Mouse (Mus musculus): ENCODE results near the gene Dusp12.

Gene Dusp12

DNA sequence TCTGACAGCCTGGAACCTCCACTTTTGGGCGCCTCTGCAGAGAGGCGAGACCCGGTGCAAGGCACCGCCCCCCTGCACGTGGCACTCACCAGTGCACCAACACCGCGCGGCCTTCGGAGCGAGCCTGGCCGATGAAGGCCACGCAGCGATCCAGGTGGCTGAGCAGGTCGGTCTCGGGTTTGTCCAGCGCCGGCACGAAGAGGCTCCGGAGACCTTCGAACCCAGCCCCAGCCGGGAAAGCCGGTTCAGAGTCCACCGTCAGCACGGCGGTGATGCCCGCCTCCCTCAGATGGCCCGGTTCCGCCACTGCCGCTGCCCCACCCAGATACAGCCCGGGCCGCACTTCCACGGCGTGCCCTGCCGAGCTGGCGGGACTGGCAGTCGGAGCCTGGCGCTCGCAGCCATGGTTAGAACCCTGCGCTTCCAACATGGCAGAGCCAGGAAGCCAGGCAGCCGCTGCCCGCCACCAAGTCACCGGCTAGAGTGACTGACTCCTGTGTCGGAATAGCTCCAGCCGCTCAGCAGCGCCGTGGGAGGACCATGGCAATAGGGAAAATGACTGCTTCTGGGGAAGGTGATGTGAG, at the start of gene Dusp12, which contains the start of gene Gm26620:
TSS of gene Dusp12 (minus strand) at position 563 of the 584 bp plus-strand sequence.
TSS of gene Gm26620 (plus strand) at position 88 of the 584 bp plus-strand sequence.
- peak; percentile 85 for DNase-seq (ENCODE audit: low spot score)

DNA sequence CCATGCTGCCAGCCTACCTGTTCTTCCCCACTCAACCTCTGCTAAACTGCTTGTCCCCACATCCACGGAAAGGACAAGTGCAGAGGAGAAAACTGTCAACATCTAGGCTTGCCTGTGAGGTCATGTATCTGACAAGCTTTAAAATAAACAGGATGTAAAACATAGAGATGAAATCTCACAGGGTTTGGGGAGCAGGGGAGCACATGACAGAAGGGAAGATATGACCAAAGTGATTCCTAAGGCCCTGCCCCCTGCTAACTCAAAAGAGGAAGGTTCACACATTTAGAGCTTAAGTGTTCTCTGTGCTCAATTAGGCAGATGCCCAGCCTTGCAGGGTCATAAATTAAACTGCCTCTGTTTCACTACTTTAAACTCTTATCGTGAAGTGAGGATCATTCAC, 49.0 kb upstream of the Dusp12 start:
- no peak for DNase-seq (ENCODE audit: low spot score)

DNA sequence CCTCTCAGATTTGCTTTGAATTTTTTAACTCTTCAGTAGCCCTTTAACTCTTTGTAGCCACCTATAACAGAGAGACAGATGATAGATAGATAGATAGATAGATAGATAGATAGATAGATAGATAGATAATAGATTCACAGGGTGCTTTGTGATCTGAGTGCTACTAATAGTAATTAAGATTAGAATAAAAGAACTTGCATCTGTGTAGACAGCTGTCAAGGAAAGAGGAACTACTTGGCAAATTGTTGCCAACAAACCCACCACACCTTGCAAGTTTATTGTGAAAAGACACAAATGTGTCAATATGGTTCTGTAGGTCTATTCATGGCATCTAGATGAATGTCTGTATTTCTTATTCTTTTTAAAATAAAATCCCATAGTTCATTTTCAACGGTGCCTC, 48.6 kb upstream of the Dusp12 start:
- no peak for DNase-seq (ENCODE audit: low spot score)

- no peak for DNase-seq (ENCODE audit: low spot score)
Measured at GRCm38 (mm10) chr1:170933386-170933920, 48.1 kb upstream of the Dusp12 start.

- DNase-seq (ENCODE audit: low spot score), result no peak
Measured at GRCm38 (mm10) chr1:170932043-170932442, 46.7 kb upstream of the Dusp12 start.

DNA sequence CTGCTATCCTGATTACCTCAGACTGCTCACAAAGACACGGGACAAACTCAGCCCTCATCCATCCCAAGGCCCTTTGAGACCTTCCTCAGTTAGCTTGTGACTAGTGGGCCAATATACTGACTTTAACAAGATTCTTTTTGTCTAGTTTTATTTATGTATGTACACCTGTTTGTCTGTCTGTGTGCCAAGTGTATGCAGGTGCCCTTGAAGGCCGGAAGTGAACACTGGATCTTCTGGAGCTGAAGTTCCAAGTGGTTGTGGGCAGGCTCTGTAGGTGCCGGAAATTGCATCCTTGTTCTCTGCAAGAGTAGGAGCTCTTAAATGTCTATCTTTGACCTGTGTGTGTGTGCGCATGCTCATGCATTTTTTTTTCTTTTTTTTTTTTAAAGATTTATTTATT, 43.9 kb upstream of the Dusp12 start:
- no peak for DNase-seq (ENCODE audit: low spot score)

GRCm38 (mm10) chr1:170928467-170928866, 43.1 kb upstream of the Dusp12 start:
- no peak for DNase-seq (ENCODE audit: low spot score)

DNA sequence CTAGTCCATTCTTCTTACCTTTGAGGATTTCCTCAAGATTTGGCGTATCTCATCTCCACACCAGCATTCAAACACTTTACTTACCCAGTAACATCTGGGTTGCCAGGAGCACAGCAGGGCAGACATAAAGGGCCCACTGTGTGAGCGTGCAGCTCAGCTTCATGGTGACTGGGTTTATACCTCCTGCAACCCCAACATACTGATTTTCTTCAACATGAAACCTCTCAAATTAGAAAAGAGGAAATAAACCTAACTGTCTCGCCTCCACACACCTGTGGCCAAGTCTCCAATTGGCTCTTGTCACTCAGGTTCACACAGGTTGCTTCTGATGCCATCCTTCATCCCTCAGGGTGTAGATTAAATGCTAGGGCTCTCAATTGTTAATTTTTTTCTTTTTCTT, 42.0 kb upstream of the Dusp12 start, which contains the start of gene Fcrla:
TSS of gene Fcrla (minus strand) at position 206 of the 400 bp plus-strand sequence.
- DNase-seq (ENCODE audit: low spot score), result no peak

DNA sequence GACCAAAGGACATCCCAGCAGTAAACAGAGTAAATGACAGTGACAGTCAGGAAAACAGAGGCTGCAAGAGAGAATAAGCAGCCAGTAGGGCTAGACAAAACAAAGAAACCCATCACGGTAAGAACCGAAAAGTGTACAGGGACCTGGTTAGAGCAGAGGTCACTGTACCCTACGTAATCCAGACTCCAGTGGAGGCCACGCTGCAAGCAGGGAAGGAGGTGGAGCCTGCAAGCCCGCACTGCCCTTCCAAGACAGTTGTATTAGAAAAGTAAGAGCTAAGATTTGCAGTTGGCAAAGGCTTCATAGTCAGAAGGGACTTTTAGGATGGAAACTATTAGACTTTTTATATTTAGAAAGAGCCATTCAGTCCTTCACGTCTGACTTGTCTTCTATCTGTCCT, 41.6 kb upstream of the Dusp12 start:
- DNase-seq (ENCODE audit: low spot score), result peak; percentile 39

DNA sequence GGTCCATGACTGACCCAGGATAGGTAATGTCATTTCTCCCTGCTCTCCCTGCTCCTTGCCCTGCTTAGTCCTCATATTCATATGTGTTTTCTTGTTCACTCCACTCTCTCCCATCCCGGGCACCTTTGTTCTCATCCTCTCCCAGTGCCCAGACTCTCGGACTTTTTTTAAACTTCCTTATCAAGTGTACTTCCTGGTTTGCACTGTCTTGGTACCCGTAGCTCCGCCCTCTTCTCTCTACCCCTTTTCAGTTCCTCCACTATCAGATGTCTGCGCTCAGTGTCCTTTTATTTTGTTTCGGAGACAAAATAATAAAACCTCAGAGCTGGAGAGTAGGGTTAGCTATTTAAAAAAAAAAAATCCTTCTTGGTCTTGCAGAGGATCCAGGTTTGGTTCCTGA, 39.1 kb upstream of the Dusp12 start:
- no peak for DNase-seq (ENCODE audit: low spot score)

GRCm38 (mm10) chr1:170919308-170919707, 34.0 kb upstream of the Dusp12 start:
- DNase-seq (ENCODE audit: low spot score), result no peak

DNA sequence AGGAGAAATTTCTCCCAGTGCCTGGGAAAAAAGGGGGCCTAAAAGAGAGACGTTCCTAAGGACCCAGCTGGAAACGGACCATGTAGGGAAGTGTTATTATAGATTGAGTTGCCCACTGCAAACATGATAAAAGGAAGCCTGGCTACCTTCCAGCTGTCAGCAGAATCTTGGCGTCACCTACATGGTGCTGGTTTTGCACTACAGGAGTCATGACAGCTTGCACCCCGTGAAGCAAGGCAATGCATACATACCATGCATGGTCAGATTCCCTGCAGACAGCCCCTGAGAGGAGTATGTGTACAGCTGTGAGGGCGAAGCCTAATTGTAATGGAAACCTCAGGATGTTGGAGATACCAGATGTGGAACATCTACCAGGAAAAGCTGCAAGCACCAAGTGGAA, 30.3 kb upstream of the Dusp12 start:
- no peak for DNase-seq (ENCODE audit: low spot score)

DNA sequence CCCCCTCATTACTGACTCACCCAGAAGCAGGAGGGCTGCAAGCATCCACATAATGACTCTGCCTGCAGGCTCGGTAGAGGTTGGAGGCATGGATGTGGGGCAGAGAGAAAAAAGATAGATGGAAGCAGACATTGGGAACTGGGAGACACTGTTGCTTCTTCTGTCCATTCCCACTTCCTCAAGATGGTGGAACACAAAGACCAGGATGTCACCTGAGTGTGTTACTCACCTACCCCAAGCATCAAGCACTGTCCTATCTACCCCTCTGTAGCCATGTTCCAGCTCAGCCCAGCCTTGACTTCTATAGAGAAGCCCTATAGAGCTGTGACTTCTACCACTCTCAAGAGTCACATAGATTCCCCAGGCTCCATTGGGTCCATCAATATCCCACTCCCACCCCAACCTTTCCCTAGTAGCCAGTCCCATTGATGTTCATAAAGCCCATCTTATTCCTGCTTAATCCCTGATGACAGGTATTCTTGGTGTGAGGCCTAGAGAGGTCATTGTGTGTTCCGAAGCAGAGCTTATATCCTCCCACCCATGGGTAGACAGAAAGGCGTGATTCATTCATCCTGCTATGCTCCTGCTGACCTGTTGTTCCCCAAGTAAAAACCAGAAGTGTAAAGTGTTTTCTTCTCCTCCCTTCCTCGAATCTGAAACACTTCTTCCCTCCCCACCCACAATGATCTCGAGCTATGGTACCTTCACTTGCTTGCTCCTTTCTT, 27.7 kb upstream of the Dusp12 start, which contains the start of gene Fcrlb:
TSS of gene Fcrlb (minus strand) at position 51 of the 725 bp plus-strand sequence.
- DNase-seq (ENCODE audit: low spot score), result no peak

GRCm38 (mm10) chr1:170911907-170912660, 26.7 kb upstream of the Dusp12 start:
- DNase-seq (ENCODE audit: low spot score), result no peak

- no peak for DNase-seq (ENCODE audit: low spot score)
Measured at GRCm38 (mm10) chr1:170908341-170908740, 23.0 kb upstream of the Dusp12 start.

- DNase-seq (ENCODE audit: low spot score), result peak; percentile 51
Measured at GRCm38 (mm10) chr1:170907456-170908191, 22.3 kb upstream of the Dusp12 start.

GRCm38 (mm10) chr1:170907111-170907455, 21.7 kb upstream of the Dusp12 start:
- no peak for DNase-seq (ENCODE audit: low spot score)

GRCm38 (mm10) chr1:170903485-170903884, 18.1 kb upstream of the Dusp12 start:
- DNase-seq (ENCODE audit: low spot score), result no peak

- DNase-seq (ENCODE audit: low spot score), result peak; percentile 86
Measured at GRCm38 (mm10) chr1:170901536-170902238, 16.3 kb upstream of the Dusp12 start.

DNA sequence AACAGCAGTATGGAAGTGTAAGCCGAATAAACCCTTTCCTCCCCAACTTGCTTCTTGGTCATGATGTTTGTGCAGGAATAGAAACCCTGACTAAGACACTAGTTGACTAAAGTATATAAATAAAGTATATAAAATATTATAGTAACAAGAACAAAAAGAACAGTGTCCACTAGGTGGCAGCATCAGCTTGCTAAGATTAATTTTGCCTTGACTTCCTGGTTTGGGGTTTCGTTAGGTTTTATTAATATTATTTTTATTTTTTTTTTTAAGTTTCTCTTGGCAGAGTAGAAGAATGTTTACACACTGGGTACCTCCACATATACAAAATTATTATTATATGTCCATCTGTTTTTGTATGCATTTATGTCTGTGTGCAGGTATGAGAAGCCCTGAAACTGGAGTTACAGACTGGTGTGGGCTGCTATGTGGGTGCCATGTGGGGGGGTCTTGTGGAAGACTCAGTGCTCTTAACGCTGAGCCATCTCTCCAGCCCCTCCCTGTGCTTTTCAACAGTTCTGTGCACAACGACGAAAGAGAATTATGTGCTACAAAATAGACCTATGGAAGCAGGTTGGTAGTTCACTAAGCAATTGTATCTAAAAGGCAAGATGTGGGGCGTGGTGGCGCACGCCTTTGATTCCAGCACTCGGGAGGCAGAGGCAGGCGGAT, 15.6 kb upstream of the Dusp12 start:
- DNase-seq (ENCODE audit: low spot score), result no peak
